Mouse (Mus musculus) olfactory bulb, adult 2 months (tissue): ENCODE measurements around the gene Stard9.

Experiments
- CTCF ChIP-seq: fragments of 200-500 bp; IDR thresholded peaks from 2 replicates; pipeline ENCODE4 v1.5.1; 2012; ENCODE audit warnings: low read depth, mild to moderate bottlenecking, low read length, moderate library complexity; ENCODE audit not compliant: insufficient read depth
- POLR2A ChIP-seq: fragments of 200-500 bp; IDR thresholded peaks from 2 replicates; pipeline ENCODE4 v1.6.1; 2012; ENCODE audit warnings: mild to moderate bottlenecking, low read depth, low read length, moderate library complexity; ENCODE audit not compliant: insufficient read depth

DNA sequence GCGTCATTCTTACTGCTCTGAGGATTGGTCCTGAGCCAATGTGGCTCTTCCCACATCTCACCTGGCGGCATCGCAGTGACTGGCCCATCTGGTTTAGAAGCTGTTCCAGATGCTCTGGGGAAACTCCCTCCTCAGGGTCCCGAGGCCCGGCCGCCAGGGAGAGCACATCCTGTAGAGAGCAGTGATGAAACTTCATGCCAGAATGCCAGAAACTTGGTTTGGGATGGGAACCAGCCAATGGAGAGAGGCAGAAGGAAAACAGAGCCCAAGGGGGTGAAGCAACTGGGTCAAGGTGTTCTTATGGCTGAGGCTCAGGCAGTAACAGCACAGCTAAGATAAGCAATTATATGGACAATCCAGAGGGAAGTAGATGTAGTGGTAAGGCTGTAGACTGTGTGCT is 91.9 kb downstream of the Stard9 start:
- TF ChIP-seq CTCF (no peak), POLR2A (no peak)
